Mouse (Mus musculus) bone marrow, adult 2 months (tissue): ENCODE measurements around the gene Astn1.

ENCODE experiments used
- CTCF ChIP-seq: fragments of 200-500 bp; IDR thresholded peaks from 2 replicates; pipeline ENCODE4 v1.5.1; 2011; ENCODE audit warnings: low read length, control low read depth; ENCODE audit not compliant: control insufficient read depth, insufficient read depth
- POLR2A ChIP-seq: fragments of 200-500 bp; IDR thresholded peaks from 2 replicates; pipeline ENCODE4 v1.6.1; 2011; ENCODE audit warnings: low read depth, mild to moderate bottlenecking, control low read depth, low read length, borderline replicate concordance; ENCODE audit not compliant: control insufficient read depth

- TF ChIP-seq CTCF (no peak), POLR2A (no peak)
These were observed 91.5 kb downstream of the Astn1 start for GRCm38 (mm10) chr1:158453587-158453986.
